Mouse (Mus musculus): ENCODE measurements around the gene Yipf4.

GRCm38 (mm10) chr17:74522797-74523723 lies 33.8 kb downstream of the Yipf4 start:
- TF ChIP-seq POLR2A (IDR thresholded peaks at IDR 0.05; ENCODE audit: insufficient read depth, low read depth, low read length): no peak
- TF ChIP-seq CTCF (IDR thresholded peaks at IDR 0.05): no peak

Data from heart, adult 2 months (tissue).